Mouse (Mus musculus): ENCODE measurements around the gene Rnf41. TPM values are rescaled to one million over a fixed set of nuclear protein-coding genes. Genes with fewer than 3 reads are reported as not detected.

The Rnf41 gene
- 23.7 and 24.6 TPM in 2 replicates for polyA plus RNA-seq (2014; fragmentation: Nextera tagmentation; extraction: Ambion mirVana)

- Histone ChIP-seq H3K36me3 (ENCODE audit: control insufficient read depth, insufficient read depth, low read length) (peaks cover 48% of the 10 kb centered on the region), H3K27ac (replicated peaks in 1 of 2; ENCODE audit: control insufficient read depth in 1 of 2, insufficient read depth in 1 of 2, low read depth in 2 of 2, low read length in 2 of 2) (peak within 1 kb of the TSS; percentile 78 to 92), H3K9ac (ENCODE audit: low read length) (peak within 1 kb of the TSS; percentile 73), H3K4me3 (ENCODE audit: control insufficient read depth in 1 of 2, insufficient read depth in 1 of 2, low read depth in 1 of 2, low read length in 2 of 2) (peak within 1 kb of the TSS; percentile 80 to 82), H3K27me3 (ENCODE audit: control insufficient read depth, insufficient read depth, low read length) (no peaks in the 10 kb centered on the region), H3K4me1 (ENCODE audit: control insufficient read depth in 2 of 2, insufficient read depth in 2 of 2, low read length in 2 of 2) (peaks cover 10 to 30% of the 10 kb centered on the region in 2 experiments), H3K9me3 (ENCODE audit: control insufficient read depth, low read length) (no peaks in the 10 kb centered on the region), H3K4me2 (ENCODE audit: low read length) (peak within 1 kb of the TSS; percentile 94)
- under 1% methylated on average over 50 of the region's 50 CpGs for WGBS
- ATAC-seq (ENCODE audit: insufficient number of reproducible peaks, insufficient read depth, low FRiP score, low read depth): peak; percentile 86
Measured at GRCm38 (mm10) chr10:128411211-128412054, at the start of gene Rnf41, which contains the start of gene Nabp2. Rnf41 (plus strand) TSS chr10:128411657. Nabp2 (minus strand) TSS chr10:128411492.

- 76% methylated on average over 6 of the region's 6 CpGs for WGBS
- Histone ChIP-seq H3K9me3 (ENCODE audit: control insufficient read depth, low read length) (no peaks in the 10 kb centered on the region), H3K27me3 (ENCODE audit: control insufficient read depth, insufficient read depth, low read length) (no peaks in the 10 kb centered on the region), H3K4me1 (ENCODE audit: control insufficient read depth in 2 of 2, insufficient read depth in 2 of 2, low read length in 2 of 2) (no peaks in the 10 kb centered on the region), H3K4me3 (ENCODE audit: control insufficient read depth in 1 of 2, insufficient read depth in 1 of 2, low read depth in 1 of 2, low read length in 2 of 2) (no peak overlapping the region), H3K4me2 (ENCODE audit: low read length) (no peak overlapping the region), H3K27ac (replicated peaks in 1 of 2; ENCODE audit: control insufficient read depth in 1 of 2, insufficient read depth in 1 of 2, low read depth in 2 of 2, low read length in 2 of 2) (no peak overlapping the region), H3K9ac (ENCODE audit: low read length) (no peak overlapping the region; the same call in 1 of the 2 replicates), H3K36me3 (ENCODE audit: control insufficient read depth, insufficient read depth, low read length) (peaks cover 85% of the 10 kb centered on the region)
- no peak for ATAC-seq (ENCODE audit: insufficient number of reproducible peaks, insufficient read depth, low FRiP score, low read depth)
Measured at GRCm38 (mm10) chr10:128361836-128362235, 49.6 kb upstream of the Rnf41 start.

GRCm38 (mm10) chr10:128362568-128362967, 48.9 kb upstream of the Rnf41 start:
- no peak overlapping the region for H3K27ac ChIP-seq (replicated peaks in 1 of 2; ENCODE audit: control insufficient read depth in 1 of 2, insufficient read depth in 1 of 2, low read depth in 2 of 2, low read length in 2 of 2)
- WGBS: 44% methylated on average over 3 of the region's 3 CpGs
- peaks cover 77% of the 10 kb centered on the region for H3K36me3 ChIP-seq (ENCODE audit: control insufficient read depth, insufficient read depth, low read length)
- H3K4me2 ChIP-seq (ENCODE audit: low read length): no peak overlapping the region
- H3K4me3 ChIP-seq (ENCODE audit: control insufficient read depth in 1 of 2, insufficient read depth in 1 of 2, low read depth in 1 of 2, low read length in 2 of 2): no peak overlapping the region
- H3K9ac ChIP-seq (ENCODE audit: low read length): no peak overlapping the region
- ATAC-seq (ENCODE audit: insufficient number of reproducible peaks, insufficient read depth, low FRiP score, low read depth): no peak
- H3K27me3 ChIP-seq (ENCODE audit: control insufficient read depth, insufficient read depth, low read length): no peaks in the 10 kb centered on the region
- H3K4me1 ChIP-seq (ENCODE audit: control insufficient read depth in 2 of 2, insufficient read depth in 2 of 2, low read length in 2 of 2): no peaks in the 10 kb centered on the region; a peak in 1 of 4 replicates
- no peaks in the 10 kb centered on the region for H3K9me3 ChIP-seq (ENCODE audit: control insufficient read depth, low read length)

GRCm38 (mm10) chr10:128367899-128368401, 43.5 kb upstream of the Rnf41 start:
- Histone ChIP-seq H3K27me3 (ENCODE audit: control insufficient read depth, insufficient read depth, low read length) (no peaks in the 10 kb centered on the region), H3K4me3 (ENCODE audit: control insufficient read depth in 1 of 2, insufficient read depth in 1 of 2, low read depth in 1 of 2, low read length in 2 of 2) (peak overlapping the region; percentile 68 to 69), H3K4me1 (ENCODE audit: control insufficient read depth in 2 of 2, insufficient read depth in 2 of 2, low read length in 2 of 2) (peaks cover 6 to 11% of the 10 kb centered on the region in 2 experiments), H3K9ac (ENCODE audit: low read length) (peak overlapping the region; percentile 78), H3K9me3 (ENCODE audit: control insufficient read depth, low read length) (no peaks in the 10 kb centered on the region), H3K27ac (replicated peaks in 1 of 2; ENCODE audit: control insufficient read depth in 1 of 2, insufficient read depth in 1 of 2, low read depth in 2 of 2, low read length in 2 of 2) (peak overlapping the region; percentile 88 to 90), H3K36me3 (ENCODE audit: control insufficient read depth, insufficient read depth, low read length) (peaks cover 24% of the 10 kb centered on the region), H3K4me2 (ENCODE audit: low read length) (peak overlapping the region; percentile 89)
- no peak for ATAC-seq (ENCODE audit: insufficient number of reproducible peaks, insufficient read depth, low FRiP score, low read depth)
- WGBS: 18% methylated on average over 19 of the region's 19 CpGs

- peak within 1 kb of the TSS; percentile 68 to 69 for H3K4me3 ChIP-seq (ENCODE audit: control insufficient read depth in 1 of 2, insufficient read depth in 1 of 2, low read depth in 1 of 2, low read length in 2 of 2)
- peaks cover 8 to 16% of the 10 kb centered on the region in 2 experiments for H3K4me1 ChIP-seq (ENCODE audit: control insufficient read depth in 2 of 2, insufficient read depth in 2 of 2, low read length in 2 of 2)
- H3K4me2 ChIP-seq (ENCODE audit: low read length): peak within 1 kb of the TSS; percentile 89
- peak; percentile 96 for ATAC-seq (ENCODE audit: insufficient number of reproducible peaks, insufficient read depth, low FRiP score, low read depth)
- H3K36me3 ChIP-seq (ENCODE audit: control insufficient read depth, insufficient read depth, low read length): peaks cover 17% of the 10 kb centered on the region
- H3K9me3 ChIP-seq (ENCODE audit: control insufficient read depth, low read length): no peaks in the 10 kb centered on the region
- under 1% methylated on average over 77 of the region's 87 CpGs for WGBS
- no peaks in the 10 kb centered on the region for H3K27me3 ChIP-seq (ENCODE audit: control insufficient read depth, insufficient read depth, low read length)
- peak within 1 kb of the TSS; percentile 78 for H3K9ac ChIP-seq (ENCODE audit: low read length)
- H3K27ac ChIP-seq (replicated peaks in 1 of 2; ENCODE audit: control insufficient read depth in 1 of 2, insufficient read depth in 1 of 2, low read depth in 2 of 2, low read length in 2 of 2): peak within 1 kb of the TSS; percentile 88 to 90
Measured at GRCm38 (mm10) chr10:128368402-128369217, 42.8 kb upstream of the Rnf41 start, which contains the start of gene Coq10a. Coq10a (minus strand) TSS chr10:128368997.

GRCm38 (mm10) chr10:128369218-128369543, 42.3 kb upstream of the Rnf41 start:
- no peak for ATAC-seq (ENCODE audit: insufficient number of reproducible peaks, insufficient read depth, low FRiP score, low read depth)
- peak overlapping the region; percentile 88 to 90 for H3K27ac ChIP-seq (replicated peaks in 1 of 2; ENCODE audit: control insufficient read depth in 1 of 2, insufficient read depth in 1 of 2, low read depth in 2 of 2, low read length in 2 of 2)
- H3K4me2 ChIP-seq (ENCODE audit: low read length): peak overlapping the region; percentile 89
- H3K4me1 ChIP-seq (ENCODE audit: control insufficient read depth in 2 of 2, insufficient read depth in 2 of 2, low read length in 2 of 2): peaks cover 8 to 16% of the 10 kb centered on the region in 2 experiments
- H3K27me3 ChIP-seq (ENCODE audit: control insufficient read depth, insufficient read depth, low read length): no peaks in the 10 kb centered on the region
- 8% methylated on average over 9 of the region's 9 CpGs for WGBS
- peaks cover 13% of the 10 kb centered on the region for H3K36me3 ChIP-seq (ENCODE audit: control insufficient read depth, insufficient read depth, low read length)
- no peaks in the 10 kb centered on the region for H3K9me3 ChIP-seq (ENCODE audit: control insufficient read depth, low read length)
- H3K9ac ChIP-seq (ENCODE audit: low read length): peak overlapping the region; percentile 78
- H3K4me3 ChIP-seq (ENCODE audit: control insufficient read depth in 1 of 2, insufficient read depth in 1 of 2, low read depth in 1 of 2, low read length in 2 of 2): peak overlapping the region; percentile 68 to 69

GRCm38 (mm10) chr10:128369599-128369998, 41.9 kb upstream of the Rnf41 start:
- Histone ChIP-seq H3K27ac (replicated peaks in 1 of 2; ENCODE audit: control insufficient read depth in 1 of 2, insufficient read depth in 1 of 2, low read depth in 2 of 2, low read length in 2 of 2) (peak overlapping the region in 1 of 2 experiments; percentile 88; a peak in 3 of 4 replicates), H3K4me3 (ENCODE audit: control insufficient read depth in 1 of 2, insufficient read depth in 1 of 2, low read depth in 1 of 2, low read length in 2 of 2) (peak overlapping the region; percentile 68 to 69; a peak in 3 of 4 replicates), H3K9me3 (ENCODE audit: control insufficient read depth, low read length) (no peaks in the 10 kb centered on the region), H3K4me2 (ENCODE audit: low read length) (peak overlapping the region; percentile 89), H3K36me3 (ENCODE audit: control insufficient read depth, insufficient read depth, low read length) (peaks cover 9% of the 10 kb centered on the region), H3K27me3 (ENCODE audit: control insufficient read depth, insufficient read depth, low read length) (no peaks in the 10 kb centered on the region), H3K9ac (ENCODE audit: low read length) (peak overlapping the region; percentile 78), H3K4me1 (ENCODE audit: control insufficient read depth in 2 of 2, insufficient read depth in 2 of 2, low read length in 2 of 2) (peaks cover 8 to 16% of the 10 kb centered on the region in 2 experiments)
- no peak for ATAC-seq (ENCODE audit: insufficient number of reproducible peaks, insufficient read depth, low FRiP score, low read depth)
- WGBS: 78% methylated on average over 6 of the region's 6 CpGs
